Mouse (Mus musculus): ENCODE measurements at regions not wholly inside any gene's neighbourhood (a gene's known extent, or its start where the extent isn't known, plus 50 kb on each side); places are given as distances from the start of the nearest gene placed in this dataset.

DNA sequence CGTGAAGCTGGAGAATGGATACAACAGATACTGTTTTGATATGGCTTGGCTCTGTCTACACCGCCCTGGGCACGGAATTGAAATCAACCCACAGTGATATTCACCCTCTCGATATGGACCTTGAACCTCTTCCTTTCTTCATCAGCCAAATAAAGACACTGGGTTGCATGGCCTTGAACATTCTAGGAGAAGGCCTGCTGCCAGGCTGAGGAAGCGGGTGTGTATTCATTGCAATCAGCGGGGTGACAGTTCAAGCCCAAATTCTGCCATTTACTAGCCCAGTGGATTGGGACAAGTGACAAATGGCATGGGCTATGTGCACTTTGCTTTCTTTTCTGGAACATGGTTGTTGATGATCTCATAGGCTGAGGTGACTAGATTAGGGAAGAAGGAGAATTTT is 92.1 kb upstream of the Cdh5 start:
- TF ChIP-seq POLR2A (IDR thresholded peaks at IDR 0.05; ENCODE audit: control insufficient read depth, extremely low read depth, insufficient read depth, low read length, poor library complexity), result no peak
- TF ChIP-seq CTCF (IDR thresholded peaks at IDR 0.05; ENCODE audit: borderline replicate concordance, control insufficient read depth, extremely low read depth, insufficient read depth, low read length, poor library complexity), result no peak

All from thymus, adult 2 months (tissue).